In the genomic region with DNA sequence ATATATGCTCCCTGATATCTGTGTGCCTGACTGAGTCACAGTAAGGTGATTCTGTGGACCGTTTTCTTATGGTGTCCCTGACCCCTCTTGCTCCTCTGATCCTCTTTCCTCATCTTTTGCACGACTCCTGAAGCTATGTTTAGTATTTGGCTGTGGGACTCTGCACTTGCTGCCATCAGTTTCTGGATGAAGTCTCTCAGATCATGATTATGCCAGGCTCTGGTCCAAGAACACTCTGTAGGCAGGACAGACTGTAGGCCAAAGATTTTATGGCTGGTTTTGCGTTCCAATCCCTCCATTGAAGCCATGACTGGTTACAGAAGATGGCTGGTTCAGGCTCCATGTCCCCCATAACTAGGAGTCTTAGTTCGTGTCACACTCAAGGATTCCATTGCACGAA, we compare ENCODE assay signal across 10 mouse cellular contexts.
"Had no signal": no experiment of that assay in that cellular context is flagged by ENCODE, and none has a peak within 500 bp of the region (broad histone marks: within the 10 kb centered on the region; RNA-seq: fewer than 3 reads in every experiment).

No protein-coding gene starts in this region.

- DNase-seq: heart, adult 2 months; heart, postnatal 10 days; heart, postnatal 4 days; kidney, adult 18-20 months; kidney, adult 8-10 months; kidney, postnatal 10 days; kidney, postnatal 25 days; kidney, postnatal 4 days; layer of hippocampus, postnatal 36 days; left cerebral cortex, postnatal 4 days had no signal
